Mouse (Mus musculus) retina, postnatal 1 day (tissue): ENCODE data around the gene A830031A19Rik.

Source experiments
- DNase-seq: peaks from one replicate; pipeline ENCODE4 v3.0.0-alpha.2; 2012

A830031A19Rik gene

DNA sequence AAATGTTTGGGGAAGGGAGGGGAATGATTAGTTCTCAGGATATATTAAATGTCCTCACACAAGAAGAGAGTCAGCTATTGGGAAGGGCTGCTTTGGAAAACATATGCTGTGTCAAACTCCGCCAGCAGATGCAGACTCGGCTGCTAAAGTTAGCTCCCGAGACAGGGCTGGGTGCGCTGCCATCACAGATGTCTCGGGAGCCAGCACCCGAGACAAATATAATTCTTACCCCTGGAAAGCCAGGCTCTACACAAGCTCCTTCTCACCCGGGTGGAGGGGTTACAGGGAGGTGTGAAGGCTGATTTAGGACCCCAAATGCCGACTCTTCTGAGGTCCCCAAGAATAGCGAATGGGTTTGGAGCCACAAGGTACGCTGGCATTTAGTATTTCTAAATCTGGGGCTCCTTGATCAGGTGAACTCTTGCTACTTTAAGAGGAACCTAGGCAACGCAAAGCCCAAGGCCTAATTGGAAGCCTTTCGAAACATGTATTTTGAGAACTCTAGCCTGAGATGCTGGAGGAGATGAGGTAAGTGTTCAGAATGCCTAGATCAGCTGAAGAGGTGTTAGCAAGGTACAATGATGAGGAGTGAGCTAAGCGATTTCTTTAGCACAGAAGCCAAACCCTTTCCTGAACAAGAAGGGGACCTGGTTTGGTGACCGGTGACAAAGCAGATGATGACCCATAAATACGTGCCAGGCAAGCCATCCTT, 69.3 kb downstream of the A830031A19Rik start:
- DNase-seq, result no peak

- DNase-seq, result no peak
Measured at GRCm38 (mm10) chr11:24000675-24001074, 74.2 kb downstream of the A830031A19Rik start.
